Mouse (Mus musculus) neural tube, embryonic 12.5 days (tissue): ENCODE measurements around the gene Cib1. TPM values are rescaled to one million over a fixed set of nuclear protein-coding genes. Genes with fewer than 3 reads are reported as not detected.

Source experiments
- ATAC-seq: fragments of 200-750 bp; cut with Nextera tagmentation; 2 replicates; pipeline ENCODE4 v1.8.0; 2017; ENCODE audit warnings: low read depth, mild to moderate bottlenecking, moderate TSS enrichment, moderate library complexity; ENCODE audit not compliant: low FRiP score
- H3K27ac ChIP-seq: fragments of 300-500 bp; sonication (generic); 2 replicates; pipeline ENCODE4 v1.5.1; 2016
- H3K27me3 ChIP-seq: fragments of 300-500 bp; sonication (generic); replicated peaks from 2 replicates; pipeline ENCODE4 v1.6.1; 2016; ENCODE audit warnings: mild to moderate bottlenecking
- H3K36me3 ChIP-seq: fragments of 300-500 bp; sonication (generic); 2 replicates; pipeline ENCODE4 v1.6.1; 2016; ENCODE audit warnings: mild to moderate bottlenecking
- H3K4me1 ChIP-seq: fragments of 300-500 bp; sonication (generic); 2 replicates; pipeline ENCODE4 v1.6.1; 2016
- H3K4me2 ChIP-seq: fragments of 300-500 bp; sonication (generic); replicated peaks from 2 replicates; pipeline ENCODE4 v1.6.1; 2016; ENCODE audit warnings: mild to moderate bottlenecking
- H3K4me3 ChIP-seq: fragments of 300-500 bp; sonication (generic); 2 replicates; pipeline ENCODE4 v1.5.1; 2016
- H3K9ac ChIP-seq: fragments of 300-500 bp; sonication (generic); 2 replicates; pipeline ENCODE4 v1.6.1; 2016; ENCODE audit warnings: mild to moderate bottlenecking
- H3K9me3 ChIP-seq: fragments of 300-500 bp; sonication (generic); 2 replicates; pipeline ENCODE4 v1.6.1; 2016; ENCODE audit warnings: mild to moderate bottlenecking
- WGBS: fragments of 180-500 bp; shearing (Covaris S2); methylation state at CpG from one replicate; pipeline ENCODE4 v1.1.7; 2016; 5-methylcytosine and 5-hydroxymethylcytosine counted together
- polyA plus RNA-seq: library from polyadenylated mRNA; unstranded; fragments of >200 nt; fragmentation: Nextera tagmentation; extraction: Ambion mirVana; gene quantifications from 2 replicates; pipeline ENCODE4 v1.2.1, GENCODE M21; 2016

The Cib1 gene
- polyA plus RNA-seq, 1 experiment from 2014 or later: 43.1 TPM

DNA sequence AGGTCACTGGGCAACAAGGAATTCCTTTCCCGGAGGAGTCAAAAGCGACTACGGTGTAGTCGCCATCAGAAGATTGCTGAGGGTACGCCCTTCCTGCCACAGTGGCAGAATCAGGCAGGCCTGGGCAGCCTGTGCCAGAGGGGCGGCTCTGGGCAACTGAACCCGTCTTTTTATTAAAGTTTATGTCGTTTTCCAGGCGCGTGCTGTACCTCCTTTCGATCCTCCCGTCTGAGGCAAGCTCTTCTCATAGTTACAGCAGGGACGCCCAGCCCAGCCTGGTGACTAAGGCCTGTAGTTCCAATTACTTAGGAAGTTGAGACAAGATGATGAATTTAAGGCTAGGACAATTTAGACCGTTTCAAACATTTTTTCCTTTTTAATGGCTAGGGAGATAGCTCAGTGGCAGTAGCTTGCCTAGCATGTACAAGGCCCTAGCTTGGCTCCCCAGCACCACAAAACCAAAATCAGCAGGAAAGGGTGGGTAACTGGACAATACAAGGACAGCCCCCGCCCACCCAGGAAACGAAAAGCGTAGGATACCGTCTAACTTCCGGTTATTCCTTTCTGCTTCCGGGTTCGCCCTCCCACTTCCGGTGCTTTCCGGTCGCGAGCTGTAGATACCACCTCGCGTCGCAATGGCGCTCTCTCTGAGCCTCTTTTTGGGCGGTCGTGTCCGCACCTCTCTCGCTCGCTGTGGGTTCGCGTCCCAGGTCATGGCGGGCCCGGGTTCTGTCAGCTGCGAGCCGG lies 28.2 kb upstream of the Cib1 start, which contains the start of gene Ngrn:
Ngrn (plus strand) TSS at position 591 of the 747 bp plus-strand sequence.
- Histone ChIP-seq H3K4me2 (peak within 1 kb of the TSS; percentile 89), H3K4me3 (peak within 1 kb of the TSS; percentile 70), H3K9me3 (no peaks in the 10 kb centered on the region), H3K4me1 (peaks cover 17% of the 10 kb centered on the region), H3K36me3 (peaks cover 19% of the 10 kb centered on the region), H3K27ac (no peak within 1 kb of the TSS), H3K27me3 (peaks cover 21% of the 10 kb centered on the region; the same call in 1 of the 2 replicates), H3K9ac (peak within 1 kb of the TSS; percentile 80)
- WGBS: 28% methylated on average over 40 of the region's 40 CpGs
- ATAC-seq: peak; percentile 87

DNA sequence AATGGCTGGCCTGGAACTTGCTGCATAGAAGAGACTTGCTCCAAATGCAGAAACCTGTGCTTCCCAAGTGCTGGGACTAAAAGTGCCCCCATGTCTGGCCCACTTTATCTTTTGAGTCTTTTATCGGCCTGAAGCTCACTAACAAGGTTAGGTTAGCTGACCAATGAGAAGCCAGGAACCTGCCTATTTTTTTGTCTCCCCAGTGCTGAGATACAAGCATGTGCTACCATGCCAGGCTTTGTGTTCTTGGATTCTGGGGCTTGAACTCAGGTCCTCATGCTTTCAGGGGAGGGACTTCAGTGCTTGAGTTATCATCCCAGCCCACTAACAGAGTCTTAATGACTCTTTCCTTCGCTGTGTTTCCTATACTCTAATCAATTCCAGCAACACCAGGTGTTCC lies 25.1 kb upstream of the Cib1 start:
- Histone ChIP-seq H3K9ac (no peak overlapping the region), H3K4me3 (no peak overlapping the region), H3K4me1 (peaks cover 13% of the 10 kb centered on the region), H3K4me2 (no peak overlapping the region), H3K27me3 (peaks cover 21% of the 10 kb centered on the region; the same call in 1 of the 2 replicates), H3K9me3 (no peaks in the 10 kb centered on the region), H3K36me3 (no peaks in the 10 kb centered on the region), H3K27ac (no peak overlapping the region)
- WGBS: 75% methylated on average over 2 of the region's 2 CpGs
- ATAC-seq: no peak

DNA sequence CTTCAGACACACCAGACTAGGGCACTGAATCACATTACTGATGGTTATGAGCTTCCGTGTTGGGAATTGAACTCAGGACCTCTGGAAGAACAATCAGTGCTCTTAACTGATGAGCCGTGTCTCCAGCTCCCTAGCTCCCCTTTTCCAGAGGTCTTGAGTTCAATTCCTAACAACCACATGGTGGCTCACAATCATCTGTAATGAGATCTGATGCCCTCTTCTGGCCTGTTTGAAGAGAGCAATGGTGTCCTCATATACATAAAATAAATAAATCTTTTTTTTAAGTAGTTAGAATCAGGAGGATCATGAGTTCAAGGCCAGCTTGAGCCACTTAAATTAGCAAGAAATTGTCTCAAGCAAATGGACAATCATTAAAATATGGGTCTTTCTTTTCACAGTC lies 23.4 kb upstream of the Cib1 start:
- Histone ChIP-seq H3K9me3 (no peaks in the 10 kb centered on the region), H3K4me2 (no peak overlapping the region), H3K4me3 (no peak overlapping the region), H3K27me3 (peaks cover 26% of the 10 kb centered on the region), H3K9ac (no peak overlapping the region), H3K36me3 (no peaks in the 10 kb centered on the region), H3K27ac (no peak overlapping the region), H3K4me1 (peaks cover 5% of the 10 kb centered on the region; the same call in 1 of the 2 replicates)
- no peak for ATAC-seq
- WGBS: 70% methylated on average over 2 of the region's 2 CpGs

DNA sequence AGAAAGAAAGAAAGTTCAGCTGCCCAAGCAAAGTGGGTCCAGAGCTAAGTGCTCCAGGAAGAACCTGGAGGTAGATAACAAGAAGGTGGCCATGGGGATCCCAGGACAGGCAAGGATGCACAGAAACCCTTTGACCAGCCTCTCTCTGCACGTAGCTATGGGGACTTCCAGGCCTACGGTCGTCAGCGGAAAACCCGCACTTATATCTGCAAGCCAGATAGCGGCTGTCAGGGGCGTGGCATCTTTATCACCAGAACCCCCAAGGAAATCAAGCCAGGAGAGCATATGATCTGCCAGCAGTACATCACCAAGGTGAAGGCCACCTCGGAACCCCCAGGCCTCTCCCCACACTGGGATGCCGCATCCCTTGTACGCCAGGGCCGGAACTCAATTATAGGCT lies 20.3 kb upstream of the Cib1 start:
- Histone ChIP-seq H3K9me3 (no peaks in the 10 kb centered on the region), H3K27me3 (peaks cover 6% of the 10 kb centered on the region; the same call in 1 of the 2 replicates), H3K9ac (no peak overlapping the region), H3K36me3 (no peaks in the 10 kb centered on the region), H3K27ac (no peak overlapping the region), H3K4me2 (no peak overlapping the region), H3K4me1 (no peaks in the 10 kb centered on the region), H3K4me3 (no peak overlapping the region)
- WGBS: 87% methylated on average over 11 of the region's 11 CpGs
- ATAC-seq: no peak

DNA sequence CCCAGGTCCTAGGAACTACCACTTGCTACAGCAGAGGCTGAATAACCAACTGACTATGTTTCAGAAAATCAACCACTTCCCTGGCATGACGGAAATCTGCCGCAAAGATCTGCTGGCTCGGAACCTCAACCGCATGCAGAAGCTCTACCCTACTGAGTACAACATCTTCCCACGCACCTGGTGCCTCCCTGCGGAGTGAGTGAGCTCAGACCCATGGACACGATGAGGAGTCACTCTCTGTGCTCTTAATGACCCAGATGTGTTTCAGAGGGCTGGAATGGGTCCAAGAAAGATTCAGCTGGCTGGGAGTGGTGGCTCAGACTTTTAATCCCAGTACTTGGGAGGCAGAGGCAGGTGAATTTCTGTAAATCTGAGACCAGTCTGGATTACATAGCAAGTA lies 19.8 kb upstream of the Cib1 start:
- 81% methylated on average over 7 of the region's 7 CpGs for whole genome bisulfite sequencing
- Histone ChIP-seq H3K9me3 (no peaks in the 10 kb centered on the region), H3K27me3 (peaks cover 5% of the 10 kb centered on the region; the same call in 1 of the 2 replicates), H3K4me1 (no peaks in the 10 kb centered on the region), H3K4me3 (no peak overlapping the region), H3K9ac (no peak overlapping the region), H3K27ac (no peak overlapping the region), H3K36me3 (no peaks in the 10 kb centered on the region), H3K4me2 (no peak overlapping the region)
- ATAC-seq: no peak

DNA sequence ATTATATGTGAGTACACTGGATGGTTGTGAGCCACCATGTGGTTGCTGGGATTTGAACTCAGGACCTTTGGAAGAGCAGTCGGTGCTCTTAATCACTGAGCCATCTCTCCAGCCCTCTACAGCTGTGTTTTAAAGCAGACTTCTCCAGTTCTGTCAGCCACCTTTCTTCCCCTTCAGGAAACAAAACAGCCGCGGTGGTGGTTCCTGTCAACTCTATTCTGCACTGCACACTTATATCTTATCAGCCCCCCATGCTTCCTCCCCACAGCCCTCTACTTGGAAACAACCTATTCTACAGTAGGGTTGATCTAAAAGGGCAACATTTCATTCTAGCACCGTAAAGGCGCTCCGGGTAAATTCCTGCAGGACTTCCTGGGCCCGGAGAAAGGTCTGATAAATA lies 14.2 kb upstream of the Cib1 start:
- WGBS: 68% methylated on average over 7 of the region's 7 CpGs
- Histone ChIP-seq H3K4me3 (peak overlapping the region; percentile 48; the same call in 1 of the 2 replicates), H3K36me3 (no peaks in the 10 kb centered on the region), H3K4me2 (peak overlapping the region; percentile 62), H3K27ac (no peak overlapping the region), H3K9ac (no peak overlapping the region), H3K27me3 (peaks cover 5% of the 10 kb centered on the region; the same call in 1 of the 2 replicates), H3K9me3 (no peaks in the 10 kb centered on the region), H3K4me1 (no peaks in the 10 kb centered on the region)
- no peak for ATAC-seq

DNA sequence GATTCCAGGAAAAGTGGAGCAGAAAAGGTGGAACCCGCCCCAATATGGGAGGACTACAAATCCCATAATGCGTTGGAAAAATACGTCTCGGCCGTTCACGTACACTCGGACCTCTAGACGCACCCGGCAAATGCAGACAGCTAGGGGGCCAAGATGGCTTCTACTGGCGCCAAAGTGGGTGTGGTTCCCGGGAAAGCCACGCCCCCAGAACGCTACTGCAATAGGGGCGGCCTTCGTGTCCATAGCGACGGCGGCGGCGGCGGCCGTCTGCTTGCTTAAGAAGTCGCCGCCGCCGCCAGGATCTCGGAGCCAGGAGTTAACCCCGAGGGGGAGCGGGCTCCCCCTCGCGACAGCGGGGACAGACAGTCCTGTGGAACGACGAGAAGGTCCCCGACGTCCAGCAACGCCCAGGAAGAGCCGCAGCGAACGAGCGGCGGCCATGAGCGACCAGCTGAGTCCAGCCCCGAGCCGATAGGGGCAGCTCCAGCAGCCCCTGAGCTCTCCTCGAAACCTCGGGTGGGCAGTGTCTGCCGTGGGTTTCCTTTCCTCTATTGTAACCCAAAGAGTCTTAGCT lies 13.6 kb upstream of the Cib1 start, which contains the start of gene Ttll13:
Ttll13 (plus strand) TSS at position 229 of the 574 bp plus-strand sequence.
- H3K27me3 ChIP-seq: no peaks in the 10 kb centered on the region
- H3K9me3 ChIP-seq: no peaks in the 10 kb centered on the region
- under 1% methylated on average over 48 of the region's 48 CpGs for WGBS
- peak; percentile 98 for ATAC-seq
- H3K4me2 ChIP-seq: peak within 1 kb of the TSS; percentile 62
- H3K36me3 ChIP-seq: no peaks in the 10 kb centered on the region
- peak within 1 kb of the TSS; percentile 60 for H3K9ac ChIP-seq
- H3K4me1 ChIP-seq: no peaks in the 10 kb centered on the region
- H3K4me3 ChIP-seq: peak within 1 kb of the TSS; percentile 48
- H3K27ac ChIP-seq: peak within 1 kb of the TSS; percentile 79

DNA sequence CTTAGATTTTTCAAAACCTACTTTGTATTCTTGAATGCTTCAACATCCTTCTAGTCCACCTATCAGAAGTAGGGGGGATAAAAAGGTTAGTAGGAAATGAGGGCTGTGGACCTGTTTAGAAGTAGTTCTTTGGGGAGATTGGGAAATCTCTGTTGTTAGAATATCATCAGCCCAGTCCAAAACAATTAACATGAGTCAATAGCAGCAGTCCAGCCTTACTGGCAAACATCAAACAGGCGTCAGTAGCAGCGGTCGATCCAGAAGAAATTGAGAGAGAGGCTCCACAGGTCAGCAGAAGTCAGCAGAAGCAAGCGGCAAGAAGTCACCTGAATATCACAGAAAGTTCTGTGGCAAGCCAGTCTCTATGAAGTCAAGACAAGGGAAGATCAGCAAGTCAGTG lies 12.2 kb upstream of the Cib1 start:
- H3K27ac ChIP-seq: no peak overlapping the region
- no peak for ATAC-seq
- H3K36me3 ChIP-seq: peaks cover 13% of the 10 kb centered on the region
- no peak overlapping the region for H3K4me2 ChIP-seq
- 95% methylated on average over 4 of the region's 4 CpGs for WGBS
- no peaks in the 10 kb centered on the region for H3K9me3 ChIP-seq
- no peak overlapping the region for H3K9ac ChIP-seq
- H3K27me3 ChIP-seq: no peaks in the 10 kb centered on the region
- no peaks in the 10 kb centered on the region for H3K4me1 ChIP-seq
- H3K4me3 ChIP-seq: no peak overlapping the region

DNA sequence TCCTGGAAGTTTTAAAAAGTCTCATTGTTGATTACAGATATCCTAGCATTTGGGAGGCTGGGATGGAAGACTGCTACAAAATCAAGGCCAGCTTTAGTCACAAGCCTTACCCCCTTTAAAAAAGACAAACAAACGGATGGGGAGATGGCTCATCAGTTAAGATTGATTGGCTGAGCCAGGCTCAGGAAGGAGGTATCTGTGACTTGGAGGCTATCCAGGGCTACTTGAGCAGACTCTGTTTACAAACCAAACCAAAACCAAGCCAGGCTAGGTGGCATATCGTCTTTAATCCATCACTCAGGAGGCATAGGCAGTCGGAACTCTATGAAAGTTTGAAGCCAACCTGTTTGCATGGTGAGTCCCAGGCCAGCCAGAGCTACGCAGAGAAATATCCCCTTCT lies 9.0 kb upstream of the Cib1 start:
- Histone ChIP-seq H3K9me3 (no peaks in the 10 kb centered on the region), H3K36me3 (peaks cover 28% of the 10 kb centered on the region), H3K27me3 (no peaks in the 10 kb centered on the region), H3K4me3 (no peak overlapping the region), H3K27ac (no peak overlapping the region), H3K4me2 (no peak overlapping the region), H3K4me1 (no peaks in the 10 kb centered on the region), H3K9ac (no peak overlapping the region)
- 92% methylated on average over 4 of the region's 4 CpGs for WGBS
- no peak for ATAC-seq

DNA sequence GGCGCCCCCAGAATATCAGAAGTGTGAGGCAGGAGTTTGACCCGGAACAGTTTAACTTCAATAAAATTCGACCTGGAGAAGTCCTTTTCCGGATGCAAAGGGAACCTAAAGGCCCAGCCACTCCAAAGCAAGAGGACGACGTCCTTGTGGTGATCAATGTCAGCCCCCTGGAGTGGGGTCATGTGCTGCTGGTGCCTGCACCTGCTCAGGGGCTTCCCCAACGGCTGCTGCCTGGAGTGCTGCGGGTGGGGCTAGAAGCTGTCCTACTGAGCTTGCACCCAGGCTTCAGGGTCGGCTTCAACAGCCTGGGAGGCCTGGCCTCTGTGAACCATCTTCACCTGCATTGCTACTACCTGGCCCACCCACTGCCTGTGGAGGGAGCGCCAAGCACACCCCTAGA lies 5.9 kb upstream of the Cib1 start:
- Histone ChIP-seq H3K9me3 (no peaks in the 10 kb centered on the region), H3K4me3 (no peak overlapping the region), H3K4me1 (peaks cover 6% of the 10 kb centered on the region; the same call in 1 of the 2 replicates), H3K9ac (no peak overlapping the region), H3K4me2 (no peak overlapping the region), H3K36me3 (peaks cover 28% of the 10 kb centered on the region), H3K27ac (no peak overlapping the region), H3K27me3 (no peaks in the 10 kb centered on the region)
- no peak for ATAC-seq
- WGBS: 91% methylated on average over 10 of the region's 10 CpGs

DNA sequence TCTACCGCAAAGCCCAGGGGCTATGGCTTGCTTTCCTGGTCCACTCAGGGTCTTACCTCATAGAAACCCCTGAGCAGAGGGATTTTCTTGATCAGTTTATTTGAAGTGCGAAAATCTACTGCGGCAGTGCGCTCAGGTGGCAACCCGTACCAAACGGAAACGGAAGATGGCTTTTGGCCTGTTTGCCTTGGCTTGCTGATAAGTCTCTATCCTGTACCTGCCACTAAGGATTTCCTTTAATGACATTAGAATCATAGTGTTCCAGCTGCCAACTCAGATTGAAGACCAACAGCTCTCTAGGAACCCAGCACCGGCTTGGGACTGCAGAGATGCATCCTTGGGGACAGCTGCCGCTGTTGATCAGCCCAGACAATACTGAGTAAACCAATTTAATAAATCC lies 1.2 kb upstream of the Cib1 start:
- no peak overlapping the region for H3K9ac ChIP-seq
- peaks cover 7% of the 10 kb centered on the region for H3K36me3 ChIP-seq
- WGBS: 84% methylated on average over 9 of the region's 9 CpGs
- H3K4me3 ChIP-seq: no peak overlapping the region
- peak overlapping the region; percentile 90 for H3K4me2 ChIP-seq
- peaks cover 20% of the 10 kb centered on the region for H3K4me1 ChIP-seq
- H3K9me3 ChIP-seq: no peaks in the 10 kb centered on the region
- H3K27ac ChIP-seq: no peak overlapping the region
- no peak for ATAC-seq
- no peaks in the 10 kb centered on the region for H3K27me3 ChIP-seq

DNA sequence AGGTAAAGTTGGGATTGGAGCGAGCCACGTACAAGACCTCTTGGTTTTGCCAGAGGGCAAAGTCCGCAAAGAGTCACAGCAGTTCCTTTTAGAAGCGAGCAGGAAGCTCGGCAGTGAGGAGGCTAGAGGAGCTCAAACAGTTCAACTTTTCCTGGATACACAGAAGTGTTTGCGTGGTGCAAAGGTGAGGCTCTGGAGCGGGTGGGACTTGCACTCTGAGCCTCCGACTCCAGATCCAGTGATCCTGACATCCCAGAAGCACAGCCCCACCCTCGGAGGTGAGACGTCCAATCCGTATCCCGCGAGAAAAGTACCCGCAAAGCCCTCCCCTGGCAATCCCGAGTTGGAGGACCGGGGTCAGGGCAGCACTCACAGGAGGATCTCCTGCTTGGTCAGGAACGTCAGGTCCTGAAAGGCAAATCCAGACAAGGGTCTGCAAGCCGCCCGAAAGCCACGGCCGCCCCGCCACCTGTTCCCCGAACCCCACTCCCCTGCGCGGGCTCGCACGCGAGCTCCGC lies 583 bp downstream of the Cib1 start:
- Histone ChIP-seq H3K9me3 (no peaks in the 10 kb centered on the region), H3K27ac (no peak overlapping the region), H3K4me3 (peak overlapping the region; percentile 67), H3K4me2 (peak overlapping the region; percentile 90), H3K9ac (peak overlapping the region; percentile 57), H3K36me3 (peaks cover 11% of the 10 kb centered on the region), H3K4me1 (peaks cover 20% of the 10 kb centered on the region), H3K27me3 (no peaks in the 10 kb centered on the region)
- 1% methylated on average over 29 of the region's 29 CpGs for WGBS
- peak; percentile 45 for ATAC-seq
